Mouse (Mus musculus): ENCODE results near the gene Tjp2. TPM values are rescaled to one million over a fixed set of nuclear protein-coding genes. Genes with fewer than 3 reads are reported as not detected.

The Tjp2 gene
- 15.7 and 18.3 TPM in 2 replicates for polyA plus RNA-seq (2012; rRNA removed)

GRCm38 (mm10) chr19:24224500-24225304, at the start of gene Tjp2:
Gene Tjp2, minus strand, starts transcription at chr19:24225030.

Other genes with a start within 250 kb of the Tjp2 start
- gene Fam189a2, start 194.0 kb downstream of the Tjp2 start, polyA plus RNA-seq (2012; rRNA removed), result 6.0 and 8.0 TPM in 2 replicates
- gene Fxn, start 55.6 kb upstream of the Tjp2 start, polyA plus RNA-seq (2012; rRNA removed), result 8.8 and 11.6 TPM in 2 replicates

All from stomach, adult 2 months (tissue).